Comparison of ENCODE assay signal across 22 mouse cellular contexts in the genomic region with DNA sequence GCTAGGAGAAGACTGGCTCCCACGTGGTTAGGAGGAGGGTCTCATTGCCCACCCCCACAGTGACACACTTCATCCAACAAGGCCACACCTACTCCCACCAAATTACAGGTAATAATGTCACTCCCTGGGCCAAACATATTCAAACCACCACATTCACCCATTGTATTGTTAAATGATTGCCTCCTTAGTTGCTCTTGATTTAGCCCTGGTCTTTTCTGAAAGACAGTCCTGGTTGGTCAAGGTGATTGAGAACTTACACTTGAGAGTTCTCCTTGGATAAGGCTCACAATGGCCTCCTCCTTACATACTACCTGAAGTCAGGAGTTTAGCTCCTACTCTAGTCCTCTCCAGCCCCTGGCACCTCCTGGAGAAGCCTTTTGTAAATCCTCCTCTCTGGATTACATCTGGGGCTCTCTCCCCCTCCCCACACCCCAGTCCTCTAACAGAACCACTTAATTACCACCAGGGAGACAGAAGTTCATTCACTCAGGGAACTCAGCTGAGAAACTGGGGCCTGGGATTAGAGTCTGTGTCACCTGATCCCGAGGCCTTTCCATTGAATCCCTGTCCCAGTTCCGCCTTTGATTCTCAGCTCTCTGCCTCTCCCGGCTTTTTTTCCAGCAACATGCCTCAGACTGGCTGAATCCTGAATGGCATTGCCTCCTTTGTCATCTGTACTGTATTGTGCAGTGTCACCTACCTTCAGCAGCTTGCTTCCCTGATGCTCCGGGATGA.
DNase-seq lines count a peak whose midpoint lies in the region; ATAC-seq and TF ChIP-seq lines count a peak whose summit lies in the region.
"Had no signal": no experiment of that assay in that cellular context is flagged by ENCODE, and none has a peak within 500 bp of the region (broad histone marks: within the 10 kb centered on the region; RNA-seq: fewer than 3 reads in every experiment).

No protein-coding gene starts in this region.

- TF ChIP-seq EP300 in heart, adult 2 months (IDR thresholded peaks at IDR 0.05; ENCODE audit: insufficient read depth, low read depth, low read length), result no peak

- intact Hi-C loops in heart, adult 2 months (cut with DNase I), result no loop called here

- no peak for DNase-seq in hindbrain, embryonic 10.5 days (ENCODE audit: low spot score)
- no peak for DNase-seq in hindbrain, embryonic 14.5 days (ENCODE audit: low spot score)
- peak; percentile 34 for DNase-seq in R1 (ENCODE audit: low read depth, low spot score)
- DNase-seq in embryo, embryonic 9.5 days (ENCODE audit: extremely low spot score), result peak; percentile 32
- peak; percentile 67 for DNase-seq in retina, embryonic 14.5 days (ENCODE audit: low spot score)
- no peak for DNase-seq in cerebellum, adult 11 months
- no peak for DNase-seq in heart, adult 2 months
- DNase-seq: adrenal gland, postnatal 14 days; cerebellum, adult 18-20 months; cerebellum, postnatal 25 days; heart, postnatal 36 days; kidney, postnatal 36 days; lung, adult 2 months; right cerebral cortex, postnatal 25 days; thymus, adult 2 months had no signal

- H3K4me1 ChIP-seq in hindbrain, embryonic 10.5 days (replicated peaks), result peaks cover 19% of the 10 kb centered on the region
- H3K4me1 ChIP-seq in hindbrain, embryonic 14.5 days (replicated peaks; ENCODE audit: control insufficient read depth, insufficient read depth, low read length), result no peaks in the 10 kb centered on the region
- H3K4me1 ChIP-seq in heart, adult 2 months (ENCODE audit: control insufficient read depth, insufficient read depth, low read length), result peaks cover 2% of the 10 kb centered on the region
- H3K4me1 ChIP-seq: heart, embryonic 13.5 days; neural tube, embryonic 15.5 days had no signal

- H3K27me3 ChIP-seq in hindbrain, embryonic 10.5 days (ENCODE audit: insufficient read depth, poor library complexity, severe bottlenecking), result peaks cover 18% of the 10 kb centered on the region
- no peaks in the 10 kb centered on the region for H3K27me3 ChIP-seq in hindbrain, embryonic 14.5 days (ENCODE audit: control insufficient read depth, insufficient read depth, low read length)
- no peaks in the 10 kb centered on the region for H3K27me3 ChIP-seq in heart, adult 2 months (ENCODE audit: control insufficient read depth, insufficient read depth, low read length)
- H3K27me3 ChIP-seq: liver, embryonic 12.5 days; neural tube, embryonic 15.5 days had no signal

- H3K36me3 ChIP-seq in hindbrain, embryonic 10.5 days, result 0 out of 2 replicates have a peak, but pooled peaks cover 1% of the 10 kb centered on the region
- no peaks in the 10 kb centered on the region for H3K36me3 ChIP-seq in hindbrain, embryonic 14.5 days (replicated peaks; ENCODE audit: control insufficient read depth, insufficient read depth)
- H3K36me3 ChIP-seq in heart, adult 2 months (ENCODE audit: control insufficient read depth, insufficient read depth, low read length), result no peaks in the 10 kb centered on the region
- H3K36me3 ChIP-seq: embryonic facial prominence, embryonic 15.5 days; heart, embryonic 13.5 days; liver, embryonic 12.5 days; neural tube, embryonic 15.5 days had no signal

- no peak overlapping the region for H3K4me3 ChIP-seq in hindbrain, embryonic 10.5 days
- no peak overlapping the region for H3K4me3 ChIP-seq in hindbrain, embryonic 14.5 days (replicated peaks; ENCODE audit: low read length)
- H3K4me3 ChIP-seq in heart, adult 2 months, result no peak overlapping the region
- H3K4me3 ChIP-seq: embryonic facial prominence, embryonic 15.5 days; heart, embryonic 13.5 days; liver, embryonic 12.5 days; neural tube, embryonic 15.5 days had no signal

- ATAC-seq in hindbrain, embryonic 14.5 days (ENCODE audit: low FRiP score), result no peak
- ATAC-seq: activated CD4-positive, CD25-positive, alpha-beta regulatory T cell, adult 4 months; hindbrain, embryonic 16.5 days; intestine, embryonic 16.5 days; liver, embryonic 12.5 days had no signal

- H3K79me2 ChIP-seq in heart, adult 2 months (replicated peaks; ENCODE audit: control insufficient read depth, insufficient read depth, low read length), result no peaks in the 10 kb centered on the region

- H3K27ac ChIP-seq in hindbrain, embryonic 10.5 days, result peak overlapping the region; percentile 35; the same call in 1 of the 2 replicates
- no peak overlapping the region for H3K27ac ChIP-seq in hindbrain, embryonic 14.5 days
- H3K27ac ChIP-seq in heart, adult 2 months, result no peak overlapping the region
- H3K27ac ChIP-seq: embryonic facial prominence, embryonic 15.5 days; heart, embryonic 13.5 days; liver, embryonic 12.5 days; neural tube, embryonic 15.5 days had no signal

- H3K9me3 ChIP-seq in hindbrain, embryonic 10.5 days, result 0 out of 2 replicates have a peak, but pooled peaks cover 6% of the 10 kb centered on the region
- 0 out of 2 replicates have a peak, but pooled peaks cover 8% of the 10 kb centered on the region for H3K9me3 ChIP-seq in hindbrain, embryonic 14.5 days (ENCODE audit: control insufficient read depth, low read length)
- H3K9me3 ChIP-seq: embryonic facial prominence, embryonic 15.5 days; liver, embryonic 12.5 days had no signal

- TF ChIP-seq POLR2A in heart, adult 2 months (IDR thresholded peaks at IDR 0.05; ENCODE audit: insufficient read depth, low read depth, low read length), result no peak

- no peak overlapping the region for H3K9ac ChIP-seq in hindbrain, embryonic 14.5 days
- H3K9ac ChIP-seq in heart, adult 2 months (ENCODE audit: low read depth, low read length), result no peak overlapping the region
- H3K9ac ChIP-seq: embryonic facial prominence, embryonic 15.5 days; heart, embryonic 13.5 days; liver, embryonic 12.5 days; neural tube, embryonic 15.5 days had no signal

- TF ChIP-seq CTCF in heart, adult 2 months (IDR thresholded peaks at IDR 0.05), result no peak

- H3K4me2 ChIP-seq in hindbrain, embryonic 14.5 days (replicated peaks), result no peak overlapping the region
- H3K4me2 ChIP-seq: embryonic facial prominence, embryonic 15.5 days; heart, embryonic 13.5 days; liver, embryonic 12.5 days; neural tube, embryonic 15.5 days had no signal

- 34% methylated on average over 5 of the region's 5 CpGs for WGBS in hindbrain, embryonic 10.5 days
- WGBS in hindbrain, embryonic 14.5 days, result 35% methylated on average over 5 of the region's 5 CpGs
- WGBS in heart, adult 2 months, result 74% methylated on average over 5 of the region's 5 CpGs

Comparison
In these comparisons a context has a peak if more than half of its experiments do, and no peak if none do; other contexts are left out.
1. DNase-seq: peak in R1 (single experiment), embryo, embryonic 9.5 days (single experiment) and retina, embryonic 14.5 days (single experiment); none in hindbrain, embryonic 10.5 days (single experiment), hindbrain, embryonic 14.5 days (single experiment), cerebellum, adult 11 months (single experiment) and heart, adult 2 months (0 of 2).